Mouse (Mus musculus): ENCODE results near the gene Olfr283. TPM values are rescaled to one million over a fixed set of nuclear protein-coding genes. Genes with fewer than 3 reads are reported as not detected.

Gene Olfr283
- total RNA-seq (2023), result not detected

DNA sequence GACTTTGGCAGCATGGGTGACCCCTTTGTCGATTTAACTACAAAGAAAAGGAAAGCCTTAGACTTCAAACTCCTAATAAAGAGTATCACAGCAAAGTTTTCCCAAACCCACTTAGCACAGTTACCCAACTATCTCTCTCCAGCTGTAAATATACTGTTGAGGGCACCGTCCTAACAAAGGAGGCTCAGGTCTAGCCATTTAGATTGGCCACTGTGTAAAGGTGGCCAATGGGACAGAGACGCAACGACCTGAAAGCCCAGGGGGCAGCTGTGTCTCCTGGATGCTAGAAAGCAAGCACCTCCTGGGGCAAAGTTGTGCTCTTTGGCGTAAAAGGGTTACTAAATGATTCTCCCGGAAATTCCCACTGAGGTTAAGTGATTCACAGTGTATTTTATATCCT lies at the start of gene Olfr283:
TSS of gene Olfr283 (minus strand) at position 101 of the 400 bp plus-strand sequence.

DNA sequence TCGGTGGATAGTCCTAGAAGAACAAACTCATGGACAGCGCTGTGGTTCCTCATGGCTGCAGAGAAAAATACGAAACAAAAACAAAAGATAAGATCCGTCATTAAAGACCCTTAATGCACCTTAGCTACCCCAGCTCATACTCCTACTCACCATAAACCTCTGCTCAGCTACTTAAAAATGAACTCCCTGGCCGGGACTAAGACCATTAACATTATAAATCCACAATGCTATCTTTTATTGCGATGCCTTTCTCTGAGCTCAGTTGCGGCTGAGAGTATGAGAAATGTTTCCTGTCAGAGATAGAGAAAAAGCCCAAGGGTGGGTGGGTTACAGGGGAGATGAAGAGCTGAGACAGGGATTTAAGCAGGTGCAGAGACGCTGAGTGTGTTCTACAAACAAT lies 39.9 kb downstream of the Olfr283 start, which contains the start of gene Olfr284:
TSS of gene Olfr284 (minus strand) at position 101 of the 400 bp plus-strand sequence.

Other genes starting within 250 kb of the Olfr283 start
- 10 to 100 TPM; 18.1 to 20.2 TPM for gene Asb8, start 215.3 kb downstream of the Olfr283 start, total RNA-seq (2023)
- not detected for gene Ccdc184, start 213.8 kb downstream of the Olfr283 start, total RNA-seq (2023)
- gene Olfr288, start 185.4 kb downstream of the Olfr283 start, total RNA-seq (2023), result not detected
- not detected for gene Gm44579, start 160.0 kb downstream of the Olfr283 start, total RNA-seq (2023)
- not detected for gene Olfr287, start 159.9 kb downstream of the Olfr283 start, total RNA-seq (2023)
- gene Olfr286, start 146.5 kb downstream of the Olfr283 start, total RNA-seq (2023), result not detected
- gene H1fnt, start 123.7 kb downstream of the Olfr283 start, total RNA-seq (2023), result not detected
- gene Zfp641, start 84.8 kb downstream of the Olfr283 start, total RNA-seq (2023), result not detected
- gene Olfr285, start 63.6 kb downstream of the Olfr283 start, total RNA-seq (2023), result not detected
- not detected for gene Olfr284, start 40.0 kb downstream of the Olfr283 start, total RNA-seq (2023)
- not detected for gene Olfr282, start 50.3 kb upstream of the Olfr283 start, total RNA-seq (2023)
- gene Olfr281, start 71.6 kb upstream of the Olfr283 start, total RNA-seq (2023), result not detected
- not detected for gene OR5BS1P, start 89.0 kb upstream of the Olfr283 start, total RNA-seq (2023)
- not detected for gene Lalba, start 101.8 kb upstream of the Olfr283 start, total RNA-seq (2023)
- gene Olfr279, start 111.5 kb upstream of the Olfr283 start, total RNA-seq (2023), result not detected
- gene Kansl2, start 153.3 kb upstream of the Olfr283 start, total RNA-seq (2023), result 10 to 100 TPM; 28.0 to 29.7 TPM
- gene Ccnt1, start 190.0 kb upstream of the Olfr283 start, total RNA-seq (2023), result 10 to 100 TPM; 51.6 to 56.9 TPM
- not detected for gene 4930415O20Rik, start 190.1 kb upstream of the Olfr283 start, total RNA-seq (2023)
- 1 to 10 TPM; 4.7 to 4.9 TPM for gene Adcy6, start 229.1 kb upstream of the Olfr283 start, total RNA-seq (2023)
- gene Cacnb3, start 249.9 kb upstream of the Olfr283 start, total RNA-seq (2023), result under 1 TPM; 0.31 to 0.94 TPM